Mouse (Mus musculus): ENCODE results near the gene Sass6. TPM values are rescaled to one million over a fixed set of nuclear protein-coding genes. Genes with fewer than 3 reads are reported as not detected.

The Sass6 gene
- total RNA-seq, 2 experiments from 2014 or later: 1.8 to 3.5 TPM

DNA sequence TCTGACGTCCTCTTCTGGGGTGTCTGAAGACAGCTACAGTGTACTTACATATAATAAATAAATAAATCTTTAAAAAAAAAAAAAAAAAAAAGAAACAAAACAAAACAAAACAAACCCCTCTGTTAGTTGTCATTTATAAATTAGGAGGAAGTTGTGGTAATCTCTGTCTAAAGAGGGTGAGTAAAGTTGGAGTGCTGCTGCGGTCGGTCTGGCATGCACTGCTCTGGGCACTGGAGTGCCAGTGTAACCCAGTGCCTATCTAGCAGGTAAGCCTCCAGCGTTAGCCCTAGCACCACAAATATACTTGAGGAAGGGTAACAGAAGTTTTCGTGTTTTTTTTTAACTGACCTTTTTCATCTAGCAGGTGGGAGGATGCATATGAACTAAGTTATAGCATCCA is 6.2 kb downstream of the Sass6 start:
- intact Hi-C loops (cut with DNase I): no loop called here
- no peak for TF ChIP-seq CTCF (IDR thresholded peaks at IDR 0.05)
- no peak for DNase-seq
- Histone ChIP-seq H3K27ac (no peak overlapping the region), H3K4me3 (no peak overlapping the region)

DNA sequence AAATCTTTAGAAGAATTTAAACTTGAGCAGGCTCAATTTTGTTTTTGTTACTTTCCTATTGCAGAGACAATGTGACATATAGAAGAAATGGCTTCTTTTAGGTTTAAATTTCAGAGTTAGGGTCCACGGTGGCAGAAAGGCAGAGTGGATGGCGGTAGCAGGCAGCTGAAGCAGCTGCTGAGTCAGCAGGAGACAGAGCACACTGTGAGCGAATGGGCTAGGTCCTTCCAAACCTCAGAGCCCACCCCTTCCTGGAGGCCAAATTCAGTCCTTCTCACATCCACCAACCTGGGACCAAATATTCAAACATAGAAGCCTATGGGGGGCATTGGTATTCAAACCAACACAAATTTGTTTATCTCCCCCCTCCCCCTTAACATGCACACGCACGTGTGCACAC is 7.0 kb downstream of the Sass6 start:
- no peak for TF ChIP-seq CTCF (IDR thresholded peaks at IDR 0.05)
- intact Hi-C loops (cut with DNase I): no loop called here
- Histone ChIP-seq H3K4me3 (no peak overlapping the region), H3K27ac (no peak overlapping the region)
- no peak for DNase-seq

DNA sequence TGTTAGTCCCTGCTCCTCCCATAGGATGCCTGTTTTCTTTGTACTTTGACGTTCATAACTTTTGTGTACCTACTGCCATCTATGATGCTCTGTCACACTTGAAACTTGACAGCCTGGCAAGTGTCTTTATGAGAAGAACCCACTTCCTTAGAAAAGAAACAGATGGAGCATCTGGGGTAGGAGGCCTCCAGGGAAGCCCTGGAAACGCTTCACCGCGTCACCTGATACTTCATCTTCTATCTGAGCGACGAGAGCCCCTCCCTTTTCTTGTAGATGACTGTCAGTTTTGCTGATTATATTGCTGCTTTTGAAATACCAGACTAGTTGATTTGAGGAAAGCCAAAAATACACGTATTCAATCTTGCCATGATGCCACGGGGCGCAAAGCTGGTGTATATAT is 9.8 kb downstream of the Sass6 start:
- no peak overlapping the region for H3K4me3 ChIP-seq
- DNase-seq: no peak
- no peak for TF ChIP-seq CTCF (IDR thresholded peaks at IDR 0.05)
- intact Hi-C loops (cut with DNase I): no loop called here
- no peak overlapping the region for H3K27ac ChIP-seq

DNA sequence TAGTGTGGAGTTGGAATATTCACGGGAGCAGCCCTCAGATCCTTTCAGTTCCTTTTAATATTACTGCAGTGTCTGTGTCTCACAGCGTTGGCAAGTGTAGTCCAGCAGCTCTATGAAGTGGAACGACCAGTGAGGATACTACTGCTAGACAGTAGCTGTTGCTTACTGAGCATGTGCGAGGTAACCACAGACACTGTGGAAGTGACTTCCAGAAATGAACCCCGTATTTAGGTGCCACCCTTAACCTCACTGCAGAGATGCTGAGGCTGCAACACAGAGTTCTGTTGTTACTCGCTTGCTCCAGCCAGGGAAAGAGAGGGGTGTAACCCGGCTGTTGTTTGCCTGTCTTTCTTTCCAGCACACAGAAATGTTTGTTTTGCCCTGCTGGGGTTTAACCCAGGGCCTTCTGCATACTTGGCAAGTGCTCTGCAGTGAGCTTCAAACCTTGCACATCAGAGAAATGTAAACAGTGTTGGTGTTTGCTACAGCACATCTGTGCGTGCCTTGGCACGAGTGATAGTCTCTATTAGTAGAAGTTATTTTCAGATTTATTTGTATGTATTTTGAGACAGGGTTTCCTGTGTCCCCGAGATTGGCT is 19.6 kb downstream of the Sass6 start, which contains the start of gene Trmt13:
TSS of gene Trmt13 (minus strand) at position 293 of the 598 bp plus-strand sequence.
- no peak for DNase-seq
- Histone ChIP-seq H3K27ac (peak within 1 kb of the TSS; percentile 63), H3K4me3 (peak within 1 kb of the TSS; percentile 36)
- TF ChIP-seq CTCF (IDR thresholded peaks at IDR 0.05): no peak
- intact Hi-C loops (cut with DNase I): no loop called here

DNA sequence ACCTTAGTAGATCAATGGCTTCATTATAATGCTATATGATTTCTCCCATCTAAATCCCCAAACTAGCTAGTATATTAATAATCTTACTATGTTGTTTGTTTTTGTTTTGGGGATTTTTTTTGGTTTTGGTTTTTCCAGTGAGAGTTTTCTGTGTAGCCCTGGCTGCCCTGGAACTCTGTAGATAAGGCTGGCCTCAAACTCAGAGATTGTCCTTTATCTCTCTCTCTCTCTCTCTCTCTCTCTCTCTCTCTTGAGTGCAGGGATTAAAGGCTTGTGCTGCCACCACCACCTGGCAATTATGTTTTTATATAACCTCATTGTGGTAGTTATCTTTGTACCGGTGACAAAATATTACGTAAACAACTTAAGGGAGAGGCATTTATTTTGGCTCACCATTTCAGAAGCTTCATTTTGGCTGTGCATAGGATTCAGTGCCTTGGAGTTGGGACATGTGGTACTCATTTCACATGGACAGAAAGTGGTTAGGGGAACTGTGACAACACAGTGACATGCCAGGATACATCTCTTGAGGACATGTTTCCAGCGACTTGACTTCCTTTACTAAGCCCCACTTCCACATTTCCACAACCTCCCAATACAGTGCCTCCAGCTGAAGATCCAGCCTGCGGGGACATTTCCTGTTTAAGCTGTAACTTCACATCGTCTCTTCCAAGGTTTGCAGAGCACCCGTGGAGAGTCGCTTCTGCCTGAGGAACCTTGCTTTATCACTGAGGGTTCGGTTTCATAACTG is 20.7 kb downstream of the Sass6 start:
- TF ChIP-seq CTCF (IDR thresholded peaks at IDR 0.05): no peak
- no peak overlapping the region; the same call in 1 of the 2 replicates for H3K27ac ChIP-seq
- H3K4me3 ChIP-seq: no peak overlapping the region

DNA sequence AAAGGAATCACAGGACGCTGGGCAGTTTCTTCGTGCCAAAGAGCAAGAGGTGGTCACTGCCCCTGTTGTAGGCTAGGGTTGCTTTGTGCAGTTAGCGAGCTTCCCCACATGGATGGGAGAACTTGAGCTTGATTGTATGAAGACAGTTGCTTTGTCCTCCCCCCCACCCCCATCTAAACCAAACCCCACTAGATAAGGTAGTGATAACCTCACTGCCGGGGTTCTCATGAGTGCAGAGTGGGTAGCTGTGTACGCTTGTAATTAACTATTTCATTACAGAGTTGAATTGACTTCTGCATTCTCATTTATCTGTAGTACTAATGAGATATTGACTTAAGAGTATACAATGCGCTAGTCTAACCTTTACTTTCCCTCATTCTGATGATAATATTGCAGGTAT is 24.1 kb downstream of the Sass6 start:
- intact Hi-C loops (cut with DNase I): no loop called here
- TF ChIP-seq CTCF (IDR thresholded peaks at IDR 0.05): no peak
- Histone ChIP-seq H3K4me3 (no peak overlapping the region), H3K27ac (no peak overlapping the region)
- DNase-seq: no peak

More for the DNA sequence above, 20.7 kb downstream of the Sass6 start:
- intact Hi-C loops (cut with DNase I): no loop called here
- no peak for DNase-seq

DNA sequence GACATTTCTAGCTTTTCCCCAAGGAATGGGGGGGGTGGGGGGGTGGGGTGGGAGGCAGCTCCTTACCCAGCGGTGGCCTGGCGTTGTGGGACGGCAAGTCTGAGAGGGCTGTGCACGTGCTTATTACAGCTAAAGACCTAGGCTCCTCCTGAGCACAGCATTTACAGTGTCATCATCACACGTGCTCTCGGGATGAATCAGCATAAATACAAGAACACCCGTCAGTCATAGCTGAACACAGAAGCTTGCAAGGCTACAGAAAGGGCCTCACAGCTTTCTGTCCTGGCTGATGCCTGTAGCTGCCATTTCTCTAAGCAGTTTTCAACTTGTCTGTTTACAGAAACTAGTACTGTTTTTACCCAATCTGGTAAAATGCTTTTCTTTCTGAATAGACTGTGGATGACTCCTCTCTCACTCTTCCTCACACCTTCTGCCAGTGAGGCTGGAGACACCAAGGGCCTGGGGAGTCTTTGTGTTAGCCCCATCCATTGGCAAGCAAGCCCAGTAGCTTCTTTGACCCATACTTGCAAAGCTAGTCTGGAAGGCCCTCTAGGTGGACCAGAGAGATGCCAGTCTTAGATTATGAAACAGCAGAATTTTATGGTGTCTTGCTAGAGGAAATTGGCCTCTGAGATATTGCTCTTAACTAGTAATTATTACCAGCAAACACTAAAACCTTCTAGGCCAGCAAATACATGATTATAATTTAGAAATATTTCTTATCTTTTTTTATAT is 26.0 kb downstream of the Sass6 start:
- TF ChIP-seq CTCF (IDR thresholded peaks at IDR 0.05): no peak
- Histone ChIP-seq H3K27ac (no peak overlapping the region), H3K4me3 (no peak overlapping the region)
- intact Hi-C loops (cut with DNase I): no loop called here
- no peak for DNase-seq

DNA sequence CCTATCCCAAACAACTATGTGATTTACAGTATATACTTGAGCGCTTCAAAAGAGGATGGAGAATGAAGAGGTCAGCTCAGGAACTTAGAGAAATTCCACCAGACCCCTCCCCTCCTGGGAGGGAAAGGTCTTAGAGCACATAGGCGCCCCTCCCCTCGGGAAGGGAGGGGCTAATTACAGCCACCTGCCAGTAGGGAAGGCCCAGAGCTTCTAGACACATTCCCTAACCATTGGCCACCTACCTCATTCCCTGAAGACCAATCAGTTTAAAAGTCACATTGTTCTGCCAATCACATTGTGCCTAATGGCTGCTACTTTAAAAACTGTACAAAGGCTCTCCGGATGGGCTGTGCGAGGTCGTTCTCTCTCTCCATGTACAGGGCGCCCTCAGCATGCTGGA is 27.9 kb downstream of the Sass6 start:
- Histone ChIP-seq H3K4me3 (no peak overlapping the region), H3K27ac (no peak overlapping the region)
- no peak for TF ChIP-seq CTCF (IDR thresholded peaks at IDR 0.05)
- DNase-seq: no peak
- intact Hi-C loops (cut with DNase I): no loop called here

DNA sequence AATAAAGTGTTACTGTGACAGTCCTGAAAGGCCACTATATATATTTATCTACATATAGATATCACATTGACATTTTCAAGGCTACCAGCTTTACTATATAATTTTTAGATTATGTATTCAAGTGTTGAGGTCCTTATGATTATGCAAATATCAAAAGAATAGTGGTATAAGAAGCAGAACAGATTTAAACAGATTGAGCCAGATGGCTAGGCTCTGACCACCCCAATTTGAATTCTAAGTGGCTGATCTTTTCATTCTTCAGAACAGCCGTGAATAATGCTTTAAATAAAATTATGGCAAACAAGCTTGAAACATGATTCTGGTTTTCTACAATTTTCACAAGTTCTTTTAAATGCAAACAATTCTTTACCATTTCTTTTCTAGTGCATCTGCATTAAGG is 36.7 kb downstream of the Sass6 start:
- no peak overlapping the region for H3K4me3 ChIP-seq
- DNase-seq: no peak
- intact Hi-C loops (cut with DNase I): no loop called here
- no peak for TF ChIP-seq CTCF (IDR thresholded peaks at IDR 0.05)
- no peak overlapping the region for H3K27ac ChIP-seq

DNA sequence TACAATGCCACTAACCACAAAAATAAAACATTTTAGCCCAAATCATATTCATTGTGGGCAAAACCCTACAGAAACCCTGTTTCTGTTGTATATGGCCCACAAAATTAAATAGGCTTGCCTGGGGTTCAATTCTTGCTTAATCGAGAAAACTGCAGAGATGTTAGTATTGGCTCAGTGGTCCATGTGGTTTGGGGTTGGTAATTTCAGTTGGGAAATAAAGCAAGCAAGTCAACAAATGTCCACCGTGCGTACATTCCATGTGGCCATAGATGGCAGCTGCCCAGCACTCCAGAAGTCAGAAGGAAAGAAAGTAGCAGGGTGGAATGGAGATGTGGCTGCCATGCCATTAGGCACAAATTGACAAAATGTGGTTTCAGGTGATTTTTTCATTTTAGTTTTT is 38.2 kb downstream of the Sass6 start:
- intact Hi-C loops (cut with DNase I): no loop called here
- no peak for TF ChIP-seq CTCF (IDR thresholded peaks at IDR 0.05)
- DNase-seq: no peak
- no peak overlapping the region for H3K4me3 ChIP-seq
- no peak overlapping the region for H3K27ac ChIP-seq

DNA sequence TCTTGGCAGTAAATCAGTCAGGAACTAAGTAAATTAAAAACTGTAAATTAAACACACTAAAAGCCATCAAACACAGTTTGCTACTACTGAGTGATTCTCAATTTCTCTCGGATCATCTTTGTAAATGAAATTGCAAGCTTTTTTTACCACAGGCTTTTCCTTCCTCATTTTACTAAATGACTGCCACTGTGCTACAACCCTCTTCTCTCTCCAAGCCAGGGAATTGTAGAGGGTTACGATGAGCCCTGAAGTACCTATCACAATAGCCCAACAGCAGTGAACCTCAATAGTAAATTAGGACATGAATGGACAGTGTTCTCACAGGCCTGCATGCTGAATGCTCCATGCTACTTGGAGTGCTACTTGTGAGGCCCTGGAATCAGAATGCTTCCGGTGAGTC is 39.3 kb downstream of the Sass6 start:
- TF ChIP-seq CTCF (IDR thresholded peaks at IDR 0.05): no peak

DNA sequence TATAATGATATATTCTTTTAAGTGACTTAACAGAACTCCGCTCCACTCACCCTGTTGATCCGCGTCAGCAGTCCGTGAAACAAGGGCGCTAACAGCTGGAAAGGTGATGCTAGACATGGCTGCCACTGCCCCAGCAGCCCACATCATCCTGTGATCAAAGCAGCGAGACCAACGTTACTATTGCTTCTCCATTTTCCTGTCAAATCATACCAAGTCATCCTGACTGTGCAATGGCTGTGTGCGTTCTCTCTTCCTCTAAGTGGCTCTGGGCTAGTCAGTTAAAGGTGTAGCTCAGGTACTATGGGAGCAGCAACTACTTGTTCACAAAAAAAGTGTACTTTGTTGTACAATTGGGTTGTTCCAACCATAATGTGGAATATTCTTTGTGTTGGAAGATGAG is 40.1 kb downstream of the Sass6 start:
- no peak overlapping the region for H3K27ac ChIP-seq
- DNase-seq: no peak
- no peak for TF ChIP-seq CTCF (IDR thresholded peaks at IDR 0.05)
- intact Hi-C loops (cut with DNase I): no loop called here
- H3K4me3 ChIP-seq: no peak overlapping the region

More for the DNA sequence above, 39.3 kb downstream of the Sass6 start:
- Histone ChIP-seq H3K27ac (no peak overlapping the region), H3K4me3 (no peak overlapping the region)
- no peak for DNase-seq
- intact Hi-C loops (cut with DNase I): no loop called here

DNA sequence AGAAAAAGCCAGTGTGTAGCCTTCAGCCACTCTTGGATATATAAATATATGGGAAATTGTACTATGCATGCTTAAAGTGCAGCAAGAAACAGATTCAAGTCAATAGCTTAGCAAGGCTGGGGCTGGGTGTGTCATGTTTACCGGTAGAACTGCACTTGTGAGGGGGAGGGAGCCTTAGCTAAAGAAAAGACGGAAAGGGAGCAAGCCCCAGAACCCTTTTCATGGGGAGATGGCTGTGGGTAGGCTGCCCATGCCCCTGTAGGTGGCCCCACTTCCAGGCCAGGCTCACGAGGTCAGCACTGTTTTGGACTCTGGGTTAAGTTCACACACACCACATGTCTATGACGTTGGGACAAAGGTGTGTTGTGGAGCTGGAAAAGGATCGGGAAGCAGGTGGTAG is 41.0 kb downstream of the Sass6 start:
- Histone ChIP-seq H3K27ac (peak overlapping the region; percentile 62), H3K4me3 (no peak overlapping the region)
- intact Hi-C loops (cut with DNase I): no loop called here
- no peak for TF ChIP-seq CTCF (IDR thresholded peaks at IDR 0.05)
- no peak for DNase-seq

Data from gastrocnemius, adult 2 months (tissue).